Mouse (Mus musculus): ENCODE measurements around the gene Ttyh1. TPM values are rescaled to one million over a fixed set of nuclear protein-coding genes. Genes with fewer than 3 reads are reported as not detected.
A peak's percentile ranks its signal among the peaks of the same experiment; 100 is the strongest.

Ttyh1 gene
- polyA plus RNA-seq, 1 experiment from 2014 or later, result 115 TPM

- Histone ChIP-seq H3K4me2 (no peak overlapping the region), H3K4me3 (no peak overlapping the region), H3K27ac (no peak overlapping the region), H3K9me3 (no peaks in the 10 kb centered on the region), H3K36me3 (replicated peaks) (no peaks in the 10 kb centered on the region), H3K27me3 (replicated peaks) (no peaks in the 10 kb centered on the region), H3K4me1 (no peaks in the 10 kb centered on the region), H3K9ac (no peak overlapping the region)
- 87% methylated on average over 2 of the region's 2 CpGs for WGBS
- no peak for ATAC-seq (replicated peaks)
Measured at GRCm38 (mm10) chr7:4098301-4098700, 20.9 kb upstream of the Ttyh1 start.

- Histone ChIP-seq H3K36me3 (replicated peaks) (no peaks in the 10 kb centered on the region), H3K27me3 (replicated peaks) (no peaks in the 10 kb centered on the region), H3K4me1 (no peaks in the 10 kb centered on the region), H3K4me2 (no peak overlapping the region), H3K4me3 (no peak overlapping the region), H3K9me3 (no peaks in the 10 kb centered on the region), H3K9ac (no peak overlapping the region), H3K27ac (no peak overlapping the region)
- no peak for ATAC-seq (replicated peaks)
- 76% methylated on average over 2 of the region's 2 CpGs for WGBS
Measured at GRCm38 (mm10) chr7:4098832-4099231, 20.4 kb upstream of the Ttyh1 start.

- Histone ChIP-seq H3K27me3 (replicated peaks) (no peaks in the 10 kb centered on the region), H3K36me3 (replicated peaks) (no peaks in the 10 kb centered on the region), H3K4me2 (no peak overlapping the region), H3K4me3 (no peak overlapping the region), H3K9ac (no peak overlapping the region), H3K27ac (no peak overlapping the region), H3K4me1 (no peaks in the 10 kb centered on the region), H3K9me3 (no peaks in the 10 kb centered on the region)
- ATAC-seq (replicated peaks), result no peak
- 86% methylated on average over 5 of the region's 5 CpGs for WGBS
Measured at GRCm38 (mm10) chr7:4101144-4101543, 18.1 kb upstream of the Ttyh1 start.

GRCm38 (mm10) chr7:4103411-4103810 is 15.8 kb upstream of the Ttyh1 start:
- Histone ChIP-seq H3K9ac (no peak overlapping the region), H3K27me3 (replicated peaks) (no peaks in the 10 kb centered on the region), H3K4me3 (no peak overlapping the region), H3K9me3 (no peaks in the 10 kb centered on the region), H3K4me1 (no peaks in the 10 kb centered on the region), H3K36me3 (replicated peaks) (no peaks in the 10 kb centered on the region), H3K4me2 (no peak overlapping the region), H3K27ac (no peak overlapping the region)
- no peak for ATAC-seq (replicated peaks)
- WGBS, result 19% methylated on average over 4 of the region's 4 CpGs

GRCm38 (mm10) chr7:4111766-4112165 is 7.4 kb upstream of the Ttyh1 start:
- H3K4me1 ChIP-seq, result no peaks in the 10 kb centered on the region
- H3K36me3 ChIP-seq (replicated peaks), result no peaks in the 10 kb centered on the region
- no peak overlapping the region for H3K9ac ChIP-seq
- no peak overlapping the region for H3K4me2 ChIP-seq
- no peak overlapping the region for H3K4me3 ChIP-seq
- no peaks in the 10 kb centered on the region for H3K27me3 ChIP-seq (replicated peaks)
- ATAC-seq (replicated peaks), result no peak
- no peak overlapping the region for H3K27ac ChIP-seq
- H3K9me3 ChIP-seq, result no peaks in the 10 kb centered on the region
- 42% methylated on average over 3 of the region's 3 CpGs for WGBS

GRCm38 (mm10) chr7:4117050-4117814 is 2.0 kb upstream of the Ttyh1 start:
- no peak for ATAC-seq (replicated peaks)
- Histone ChIP-seq H3K9me3 (no peaks in the 10 kb centered on the region), H3K27me3 (replicated peaks) (no peaks in the 10 kb centered on the region), H3K4me3 (no peak overlapping the region), H3K4me1 (peaks cover 27% of the 10 kb centered on the region), H3K9ac (no peak overlapping the region), H3K4me2 (no peak overlapping the region), H3K27ac (no peak overlapping the region), H3K36me3 (replicated peaks) (no peaks in the 10 kb centered on the region)
- whole genome bisulfite sequencing, result 67% methylated on average over 8 of the region's 8 CpGs

GRCm38 (mm10) chr7:4119976-4120921 is 1.0 kb downstream of the Ttyh1 start:
- no peaks in the 10 kb centered on the region for H3K9me3 ChIP-seq
- 13% methylated on average over 19 of the region's 19 CpGs for WGBS
- H3K36me3 ChIP-seq (replicated peaks), result no peaks in the 10 kb centered on the region
- peak overlapping the region; percentile 81 for H3K27ac ChIP-seq
- H3K4me3 ChIP-seq, result peak overlapping the region; percentile 89
- peak overlapping the region; percentile 87 for H3K4me2 ChIP-seq
- ATAC-seq (replicated peaks), result no peak
- peaks cover 54% of the 10 kb centered on the region for H3K4me1 ChIP-seq
- H3K9ac ChIP-seq, result peak overlapping the region; percentile 81
- no peaks in the 10 kb centered on the region for H3K27me3 ChIP-seq (replicated peaks)

GRCm38 (mm10) chr7:4122076-4122768 is 3.0 kb downstream of the Ttyh1 start:
- Histone ChIP-seq H3K36me3 (replicated peaks) (no peaks in the 10 kb centered on the region), H3K4me1 (peaks cover 63% of the 10 kb centered on the region), H3K4me2 (peak overlapping the region; percentile 87), H3K27ac (peak overlapping the region; percentile 81), H3K9ac (0 out of 2 replicates have a peak overlapping the region, but pooled peaks have one; percentile 20), H3K27me3 (replicated peaks) (no peaks in the 10 kb centered on the region), H3K9me3 (no peaks in the 10 kb centered on the region), H3K4me3 (no peak overlapping the region)
- WGBS, result 35% methylated on average over 11 of the region's 11 CpGs
- no peak for ATAC-seq (replicated peaks)

GRCm38 (mm10) chr7:4122783-4123182 is 3.6 kb downstream of the Ttyh1 start:
- no peak overlapping the region for H3K4me3 ChIP-seq
- H3K36me3 ChIP-seq (replicated peaks), result 0 out of 2 replicates have a peak, but pooled peaks cover 3% of the 10 kb centered on the region
- H3K27ac ChIP-seq, result peak overlapping the region; percentile 81
- no peak for ATAC-seq (replicated peaks)
- no peaks in the 10 kb centered on the region for H3K27me3 ChIP-seq (replicated peaks)
- peaks cover 63% of the 10 kb centered on the region for H3K4me1 ChIP-seq
- 78% methylated on average over 10 of the region's 10 CpGs for WGBS
- H3K4me2 ChIP-seq, result peak overlapping the region; percentile 87
- H3K9me3 ChIP-seq, result no peaks in the 10 kb centered on the region
- no peak overlapping the region for H3K9ac ChIP-seq

GRCm38 (mm10) chr7:4123732-4124131 is 4.5 kb downstream of the Ttyh1 start:
- 0 out of 2 replicates have a peak, but pooled peaks cover 3% of the 10 kb centered on the region for H3K36me3 ChIP-seq (replicated peaks)
- peak overlapping the region; percentile 48 for H3K4me2 ChIP-seq
- H3K4me3 ChIP-seq, result peak overlapping the region; percentile 30; the same call in 1 of the 2 replicates
- H3K27ac ChIP-seq, result peak overlapping the region; percentile 81
- peak overlapping the region; percentile 20 for H3K9ac ChIP-seq
- no peaks in the 10 kb centered on the region for H3K9me3 ChIP-seq
- H3K4me1 ChIP-seq, result peaks cover 63% of the 10 kb centered on the region
- 7% methylated on average over 1 of the region's 1 CpGs for WGBS
- no peaks in the 10 kb centered on the region for H3K27me3 ChIP-seq (replicated peaks)
- ATAC-seq (replicated peaks), result peak; percentile 78

GRCm38 (mm10) chr7:4124315-4124759 is 5.1 kb downstream of the Ttyh1 start:
- WGBS, result 0% methylated on average over 10 of the region's 10 CpGs
- H3K4me2 ChIP-seq, result peak overlapping the region; percentile 48
- no peaks in the 10 kb centered on the region for H3K27me3 ChIP-seq (replicated peaks)
- H3K36me3 ChIP-seq (replicated peaks), result 0 out of 2 replicates have a peak, but pooled peaks cover 3% of the 10 kb centered on the region
- no peaks in the 10 kb centered on the region for H3K9me3 ChIP-seq
- H3K4me1 ChIP-seq, result peaks cover 58% of the 10 kb centered on the region
- H3K27ac ChIP-seq, result peak overlapping the region; percentile 81
- ATAC-seq (replicated peaks), result peak; percentile 92
- peak overlapping the region; percentile 30 for H3K4me3 ChIP-seq
- H3K9ac ChIP-seq, result peak overlapping the region; percentile 20; the same call in 1 of the 2 replicates
